Mouse (Mus musculus): ENCODE results near the gene Arid3c. TPM values are rescaled to one million over a fixed set of nuclear protein-coding genes. Genes with fewer than 3 reads are reported as not detected.

Arid3c gene
- polyA plus RNA-seq, 1 experiment from 2014 or later = 1.6 TPM

Other genes with a start within 250 kb of the Arid3c start
- 7.8 and 8.3 TPM in 2 replicates for gene AI464131, start 228.1 kb downstream of the Arid3c start, polyA plus RNA-seq (2015; fragmentation: Nextera tagmentation; extraction: Ambion mirVana)
- 8.6 and 10.1 TPM in 2 replicates for gene 1110017D15Rik, start 213.8 kb downstream of the Arid3c start, polyA plus RNA-seq (2015; fragmentation: Nextera tagmentation; extraction: Ambion mirVana)
- gene Fam219a, start 161.6 kb downstream of the Arid3c start, polyA plus RNA-seq (2015; fragmentation: Nextera tagmentation; extraction: Ambion mirVana) = 15.2 and 17.9 TPM in 2 replicates
- gene Dnaic1, start 161.4 kb downstream of the Arid3c start, polyA plus RNA-seq (2015; fragmentation: Nextera tagmentation; extraction: Ambion mirVana) = 2.1 and 2.5 TPM in 2 replicates
- gene Enho, start 90.8 kb downstream of the Arid3c start, polyA plus RNA-seq (2015; fragmentation: Nextera tagmentation; extraction: Ambion mirVana) = 89.8 and 111 TPM in 2 replicates
- gene Cntfr, start 34.1 kb downstream of the Arid3c start, polyA plus RNA-seq (2015; fragmentation: Nextera tagmentation; extraction: Ambion mirVana) = 23.1 and 27.2 TPM in 2 replicates
- gene Il11ra1, start 31.2 kb downstream of the Arid3c start, polyA plus RNA-seq (2015; fragmentation: Nextera tagmentation; extraction: Ambion mirVana) = 52.6 and 56.6 TPM in 2 replicates
- gene Rpp25l, start 17.6 kb downstream of the Arid3c start, polyA plus RNA-seq (2015; fragmentation: Nextera tagmentation; extraction: Ambion mirVana) = 59.3 and 61.1 TPM in 2 replicates
- 271 and 320 TPM in 2 replicates for gene Dctn3, start 8.0 kb downstream of the Arid3c start, polyA plus RNA-seq (2015; fragmentation: Nextera tagmentation; extraction: Ambion mirVana)
- 48.4 and 54.8 TPM in 2 replicates for gene Galt, start 24.1 kb upstream of the Arid3c start, polyA plus RNA-seq (2015; fragmentation: Nextera tagmentation; extraction: Ambion mirVana)
- 92.1 and 97.3 TPM in 2 replicates for gene Sigmar1, start 25.0 kb upstream of the Arid3c start, polyA plus RNA-seq (2015; fragmentation: Nextera tagmentation; extraction: Ambion mirVana)
- gene Ccl27a, start 43.1 kb upstream of the Arid3c start, polyA plus RNA-seq (2015; fragmentation: Nextera tagmentation; extraction: Ambion mirVana) = 213 and 281 TPM in 2 replicates
- gene Gm21541, start 172.5 kb upstream of the Arid3c start, polyA plus RNA-seq (2015; fragmentation: Nextera tagmentation; extraction: Ambion mirVana) = 4.0 TPM in 1 of 2 replicates, not detected in the other
- gene Gm20878, start 210.4 kb upstream of the Arid3c start, polyA plus RNA-seq (2015; fragmentation: Nextera tagmentation; extraction: Ambion mirVana) = 10.5 and 11.7 TPM in 2 replicates
- gene Fam205a4, start 234.9 kb upstream of the Arid3c start, polyA plus RNA-seq (2015; fragmentation: Nextera tagmentation; extraction: Ambion mirVana) = 1.5 and 1.6 TPM in 2 replicates